Mouse (Mus musculus) hindbrain, embryonic 16.5 days (tissue): ENCODE data around the gene Gm49776. TPM values are rescaled to one million over a fixed set of nuclear protein-coding genes. Genes with fewer than 3 reads are reported as not detected.
A peak's percentile ranks its signal among the peaks of the same experiment; 100 is the strongest.

Source experiments
- ATAC-seq: fragments of 200-750 bp; cut with Nextera tagmentation; 2 replicates; pipeline ENCODE4 v1.8.0; 2017; ENCODE audit warnings: moderate TSS enrichment, moderate library complexity
- H3K27ac ChIP-seq: fragments of 300-500 bp; sonication (generic); 2 replicates; pipeline ENCODE4 v1.5.1; 2014; ENCODE audit warnings: low read depth, mild to moderate bottlenecking, control low read depth, low read length, moderate library complexity
- H3K27me3 ChIP-seq: fragments of 300-500 bp; sonication (generic); replicated peaks from 2 replicates; pipeline ENCODE4 v1.6.1; 2014; ENCODE audit warnings: low read length; ENCODE audit not compliant: control insufficient read depth, insufficient read depth
- H3K36me3 ChIP-seq: fragments of 300-500 bp; sonication (generic); 2 replicates; pipeline ENCODE4 v1.6.1; 2014; ENCODE audit warnings: mild to moderate bottlenecking, low read length, moderate library complexity, mixed read lengths; ENCODE audit not compliant: control insufficient read depth, insufficient read depth
- H3K4me1 ChIP-seq: fragments of 300-500 bp; sonication (generic); 2 replicates; pipeline ENCODE4 v1.6.1; 2014; ENCODE audit warnings: low read depth, low read length; ENCODE audit not compliant: control insufficient read depth, insufficient read depth
- H3K4me2 ChIP-seq: fragments of 300-500 bp; sonication (generic); 2 replicates; pipeline ENCODE4 v1.6.1; 2014; ENCODE audit warnings: mild to moderate bottlenecking, low read length, control low read depth, moderate library complexity
- H3K4me3 ChIP-seq: fragments of 300-500 bp; sonication (generic); 2 replicates; pipeline ENCODE4 v1.5.1; 2014; ENCODE audit warnings: mild to moderate bottlenecking, low read length, control low read depth, moderate library complexity
- H3K9ac ChIP-seq: fragments of 300-500 bp; sonication (generic); 2 replicates; pipeline ENCODE4 v1.6.1; 2014; ENCODE audit warnings: low read depth, mild to moderate bottlenecking, control low read depth, low read length, moderate library complexity
- H3K9me3 ChIP-seq: fragments of 300-500 bp; sonication (generic); 2 replicates; pipeline ENCODE4 v1.6.1; 2014; ENCODE audit warnings: mild to moderate bottlenecking, low read length, moderate library complexity; ENCODE audit not compliant: control insufficient read depth
- WGBS: fragments of 180-500 bp; shearing (Covaris S2); extraction: QIAGEN DNeasy Blood & Tissue Kit; methylation state at CpG from one replicate; pipeline ENCODE4 v1.1.7; 2014; 5-methylcytosine and 5-hydroxymethylcytosine counted together
- polyA plus RNA-seq: library from polyadenylated mRNA; unstranded; fragments of >200 nt; fragmentation: Nextera tagmentation; extraction: Ambion mirVana; gene quantifications from 2 replicates; pipeline ENCODE4 v1.2.1, GENCODE M21; 2015

Gm49776 gene
- polyA plus RNA-seq, 1 experiment from 2014 or later = not detected

DNA sequence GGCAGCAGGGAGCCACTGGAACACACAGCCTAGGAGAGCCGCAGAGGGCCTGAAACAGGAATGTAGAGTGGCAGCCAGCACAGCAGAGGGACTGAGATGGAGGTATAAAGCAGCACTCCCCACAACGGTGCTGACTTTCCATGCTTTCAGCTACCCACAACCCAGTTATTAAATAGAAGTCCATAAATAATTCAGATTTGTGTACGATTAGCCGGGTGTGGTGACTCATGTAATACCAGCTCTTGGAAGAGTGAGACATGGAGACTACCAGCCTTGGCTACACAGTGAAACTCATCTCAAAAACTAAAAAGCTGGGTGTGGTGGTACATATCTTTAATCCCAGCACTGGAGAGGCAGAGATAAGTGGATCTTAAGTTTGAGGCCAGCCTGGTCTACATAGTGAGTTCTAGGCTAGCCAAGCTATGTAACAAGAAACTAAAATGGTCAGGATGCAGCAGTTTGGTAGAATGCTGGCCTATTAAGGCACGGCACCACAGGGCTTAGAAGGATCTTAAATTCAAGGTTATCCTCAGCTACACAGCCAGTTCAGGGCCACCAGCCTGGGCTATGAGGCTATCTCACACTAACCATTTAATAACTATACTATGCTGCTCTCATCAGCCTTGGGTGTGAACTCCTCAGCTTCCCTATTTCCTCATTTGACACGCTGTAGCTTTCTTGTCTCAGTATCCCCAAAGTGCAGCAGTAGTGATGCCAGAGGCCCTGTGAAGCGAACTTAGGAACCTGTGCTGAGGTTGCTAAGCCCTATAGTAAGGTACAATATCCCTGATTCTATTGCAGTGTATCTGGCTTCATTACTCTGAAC lies 21.2 kb downstream of the Gm49776 start:
- H3K4me2 ChIP-seq = no peak overlapping the region
- WGBS = 76% methylated on average over 7 of the region's 7 CpGs
- H3K9ac ChIP-seq = no peak overlapping the region

DNA sequence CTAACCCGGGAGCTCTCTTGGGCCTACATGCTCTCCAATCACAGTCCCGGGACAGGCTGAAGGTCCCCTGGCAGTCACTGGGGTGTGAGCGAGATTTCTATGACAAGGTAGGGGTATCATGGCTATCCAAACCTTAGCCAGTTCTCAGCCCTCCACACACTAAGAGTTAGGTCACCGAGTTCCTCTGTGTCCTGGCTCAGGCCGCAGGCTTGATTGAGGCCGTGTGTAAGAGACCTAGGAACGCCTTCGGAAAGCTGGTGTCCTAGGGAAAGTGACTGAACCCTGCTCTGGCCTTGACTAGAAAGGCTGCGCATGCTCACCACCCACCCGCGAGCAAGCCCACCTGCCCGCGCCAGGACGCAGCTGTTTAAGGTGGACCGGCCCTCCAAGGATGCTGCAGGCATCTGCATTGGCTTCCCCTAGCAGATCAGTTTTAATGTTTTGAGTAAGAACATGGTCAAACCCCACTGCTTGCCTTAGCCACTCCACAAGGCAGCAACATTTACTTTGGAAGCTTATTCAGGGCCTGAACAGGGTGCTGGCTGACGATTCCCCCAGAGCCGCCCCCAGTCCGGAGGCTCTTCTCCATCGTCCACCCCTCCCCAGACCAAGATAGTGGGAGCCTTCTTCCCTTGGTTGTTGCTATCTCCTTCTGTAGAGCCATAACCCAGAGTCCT lies 22.6 kb downstream of the Gm49776 start:
- peaks cover 23% of the 10 kb centered on the region for H3K4me1 ChIP-seq
- peaks cover 17% of the 10 kb centered on the region for H3K36me3 ChIP-seq
- peak overlapping the region; percentile 95 for H3K9ac ChIP-seq
- H3K4me2 ChIP-seq = peak overlapping the region; percentile 82
- WGBS = 4% methylated on average over 19 of the region's 19 CpGs
- no peaks in the 10 kb centered on the region for H3K27me3 ChIP-seq
- peak; percentile 86 for ATAC-seq
- peak overlapping the region; percentile 95 for H3K27ac ChIP-seq
- no peaks in the 10 kb centered on the region for H3K9me3 ChIP-seq
- peak overlapping the region; percentile 92 for H3K4me3 ChIP-seq

More for the DNA sequence above, 21.2 kb downstream of the Gm49776 start:
- Histone ChIP-seq H3K9me3 (no peaks in the 10 kb centered on the region), H3K4me3 (no peak overlapping the region), H3K36me3 (peaks cover 29% of the 10 kb centered on the region), H3K27ac (no peak overlapping the region), H3K27me3 (no peaks in the 10 kb centered on the region), H3K4me1 (peaks cover 23% of the 10 kb centered on the region)
- no peak for ATAC-seq

DNA sequence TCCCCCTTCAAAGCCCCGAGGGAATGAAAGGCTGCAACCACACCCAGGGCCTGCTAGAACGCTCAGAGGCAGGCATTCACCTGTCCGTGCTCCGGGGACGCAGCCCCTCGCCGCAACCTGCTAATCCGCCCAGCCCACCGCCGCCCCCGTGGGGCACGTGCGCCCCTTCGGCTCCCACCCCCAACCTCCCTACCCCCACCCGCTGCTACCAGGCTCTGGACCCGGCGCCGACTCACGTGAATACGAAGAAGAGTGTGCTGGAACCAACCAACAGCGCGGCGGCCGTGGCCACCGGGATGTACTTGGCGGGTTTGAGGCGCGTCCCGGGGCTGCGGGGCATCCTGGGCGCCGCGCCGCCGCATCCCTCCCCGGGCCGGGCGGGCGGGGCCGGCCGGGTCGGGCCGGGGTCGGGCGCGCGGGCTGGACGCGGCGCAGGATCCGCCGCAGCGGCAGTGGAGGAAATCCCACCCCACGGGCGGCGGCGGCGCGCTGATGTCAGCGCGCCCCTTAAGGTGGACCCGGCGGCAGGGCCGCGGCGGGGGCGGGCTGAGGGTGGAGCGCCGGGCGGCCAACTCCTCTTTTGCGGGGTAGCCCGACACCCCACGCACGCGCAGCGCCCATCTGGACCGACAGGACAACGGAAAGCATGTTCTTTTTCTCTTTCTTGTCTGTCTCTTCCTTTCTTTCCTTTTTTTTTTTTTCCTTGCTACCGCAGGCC lies 23.3 kb downstream of the Gm49776 start, which contains the start of gene Zdhhc8:
Gene Zdhhc8, minus strand, starts transcription at position 466 of the 718 bp plus-strand sequence.
- peaks cover 29% of the 10 kb centered on the region for H3K4me1 ChIP-seq
- H3K4me3 ChIP-seq = peak within 1 kb of the TSS; percentile 92
- peak within 1 kb of the TSS; percentile 95 for H3K9ac ChIP-seq
- peak within 1 kb of the TSS; percentile 95 for H3K27ac ChIP-seq
- H3K4me2 ChIP-seq = peak within 1 kb of the TSS; percentile 82
- no peaks in the 10 kb centered on the region for H3K27me3 ChIP-seq
- peaks cover 11% of the 10 kb centered on the region; the same call in 1 of the 2 replicates for H3K36me3 ChIP-seq
- H3K9me3 ChIP-seq = no peaks in the 10 kb centered on the region
- peak; percentile 85 for ATAC-seq
- 2% methylated on average over 49 of the region's 79 CpGs for WGBS

DNA sequence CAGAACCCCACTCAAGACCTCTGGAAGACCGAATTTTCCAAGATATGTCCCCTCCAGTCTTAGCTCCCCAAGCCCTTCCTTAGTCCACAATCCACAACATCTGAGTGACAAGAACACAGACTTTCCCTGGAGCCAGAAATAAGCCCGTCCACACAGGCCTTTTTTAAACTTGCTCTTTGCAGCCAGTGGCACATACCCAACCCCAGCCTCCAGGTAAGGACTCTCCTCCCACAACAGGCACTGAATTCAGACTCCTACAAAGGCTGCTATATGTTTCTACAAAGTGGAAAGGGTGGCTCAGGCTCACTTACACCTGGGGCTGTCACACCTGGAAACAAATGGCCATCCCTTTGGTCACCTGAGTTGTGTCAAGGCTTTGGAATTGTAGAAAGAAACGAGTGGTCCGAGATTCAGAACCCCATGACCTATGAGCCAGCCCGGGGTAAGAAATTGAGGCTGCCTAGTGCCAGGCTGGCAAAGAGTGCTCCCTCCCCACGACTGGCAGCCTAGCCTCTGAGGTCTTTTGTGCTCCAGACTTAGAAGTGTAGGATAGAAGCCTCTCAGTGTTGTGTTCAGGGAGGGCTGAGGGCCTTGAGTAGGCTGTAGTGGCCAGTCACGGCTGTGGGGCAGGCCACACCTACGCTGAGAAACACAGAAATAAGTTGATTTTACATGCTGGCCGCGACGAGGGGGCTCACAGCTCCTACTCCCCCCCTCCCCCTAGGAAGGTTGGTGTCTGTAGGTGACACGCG lies 24.0 kb downstream of the Gm49776 start:
- Histone ChIP-seq H3K9me3 (no peaks in the 10 kb centered on the region), H3K4me2 (peak overlapping the region; percentile 82), H3K36me3 (peaks cover 5% of the 10 kb centered on the region; the same call in 1 of the 2 replicates), H3K27me3 (no peaks in the 10 kb centered on the region), H3K9ac (peak overlapping the region; percentile 95), H3K27ac (peak overlapping the region; percentile 95), H3K4me3 (peak overlapping the region; percentile 92), H3K4me1 (peaks cover 34% of the 10 kb centered on the region)
- ATAC-seq = peak; percentile 16
- 20% methylated on average over 13 of the region's 13 CpGs for WGBS

DNA sequence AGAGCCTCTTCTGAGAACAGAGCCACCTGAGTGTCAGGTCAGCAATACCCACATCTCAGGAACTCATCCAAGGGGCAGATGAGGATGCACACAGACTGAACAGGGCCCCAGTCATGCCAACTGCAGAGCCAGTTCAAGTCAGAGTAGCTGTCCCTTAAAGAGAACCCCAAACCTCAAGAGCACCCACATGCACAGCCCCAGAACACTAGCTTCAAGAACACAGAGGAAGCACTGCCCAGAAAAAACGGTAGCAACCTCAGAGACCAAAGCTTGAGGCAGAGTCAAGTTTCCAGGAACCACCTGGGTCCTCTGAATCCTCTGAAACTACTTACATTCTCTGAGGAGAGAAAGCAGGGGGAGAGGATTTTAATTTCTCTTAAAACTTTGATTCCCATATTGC lies 24.7 kb downstream of the Gm49776 start:
- no peaks in the 10 kb centered on the region for H3K9me3 ChIP-seq
- 56% methylated on average over 1 of the region's 1 CpGs for WGBS
- no peak for ATAC-seq
- no peak overlapping the region for H3K9ac ChIP-seq
- H3K36me3 ChIP-seq = no peaks in the 10 kb centered on the region
- H3K27me3 ChIP-seq = no peaks in the 10 kb centered on the region
- H3K27ac ChIP-seq = no peak overlapping the region
- H3K4me3 ChIP-seq = no peak overlapping the region; the same call in 1 of the 2 replicates
- peak overlapping the region; percentile 82 for H3K4me2 ChIP-seq
- H3K4me1 ChIP-seq = peaks cover 38% of the 10 kb centered on the region

DNA sequence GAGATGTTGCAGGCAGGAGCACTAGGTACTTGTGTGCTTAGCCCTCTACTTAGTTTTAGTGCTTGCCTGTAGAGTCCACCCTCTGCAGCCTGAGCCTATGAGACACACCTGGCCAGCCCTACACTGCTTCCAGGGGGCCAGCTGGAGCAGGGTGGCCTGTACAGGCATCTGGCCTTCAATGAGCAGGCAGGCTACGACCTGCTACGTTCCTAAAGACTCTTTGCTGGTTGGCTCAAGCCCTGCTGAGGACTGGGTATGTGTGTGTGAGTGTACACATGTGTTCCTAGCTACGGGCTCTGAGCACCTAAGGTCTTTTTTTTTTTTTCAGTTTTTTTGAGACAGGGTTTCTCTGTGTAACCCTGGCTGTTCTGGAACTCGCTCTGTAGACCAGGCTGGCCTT lies 26.7 kb downstream of the Gm49776 start:
- H3K36me3 ChIP-seq = peaks cover 14% of the 10 kb centered on the region
- H3K4me2 ChIP-seq = no peak overlapping the region
- peaks cover 38% of the 10 kb centered on the region for H3K4me1 ChIP-seq
- no peaks in the 10 kb centered on the region for H3K9me3 ChIP-seq
- H3K27ac ChIP-seq = no peak overlapping the region
- no peak for ATAC-seq
- 91% methylated on average over 4 of the region's 4 CpGs for WGBS
- H3K27me3 ChIP-seq = no peaks in the 10 kb centered on the region
- no peak overlapping the region for H3K4me3 ChIP-seq
- no peak overlapping the region for H3K9ac ChIP-seq

DNA sequence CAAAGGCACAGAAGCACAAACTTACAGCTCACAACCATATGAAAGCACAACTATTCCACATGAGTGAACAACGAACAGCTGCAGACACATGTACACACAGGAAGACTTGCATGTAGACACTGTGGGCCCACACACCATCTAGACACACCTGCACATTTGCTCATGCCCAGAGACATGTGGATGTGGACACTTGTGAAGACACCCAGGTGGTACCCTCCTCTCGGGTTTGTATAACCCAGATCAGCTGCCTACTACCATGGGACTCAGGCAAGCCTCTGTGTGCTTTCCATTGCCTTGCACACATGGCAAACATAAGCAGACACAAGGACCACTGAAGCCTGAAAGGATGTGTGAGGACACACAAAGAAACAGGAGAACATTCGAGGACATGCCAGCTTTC lies 27.1 kb downstream of the Gm49776 start:
- no peak for ATAC-seq
- peaks cover 34% of the 10 kb centered on the region for H3K4me1 ChIP-seq
- H3K4me3 ChIP-seq = no peak overlapping the region

DNA sequence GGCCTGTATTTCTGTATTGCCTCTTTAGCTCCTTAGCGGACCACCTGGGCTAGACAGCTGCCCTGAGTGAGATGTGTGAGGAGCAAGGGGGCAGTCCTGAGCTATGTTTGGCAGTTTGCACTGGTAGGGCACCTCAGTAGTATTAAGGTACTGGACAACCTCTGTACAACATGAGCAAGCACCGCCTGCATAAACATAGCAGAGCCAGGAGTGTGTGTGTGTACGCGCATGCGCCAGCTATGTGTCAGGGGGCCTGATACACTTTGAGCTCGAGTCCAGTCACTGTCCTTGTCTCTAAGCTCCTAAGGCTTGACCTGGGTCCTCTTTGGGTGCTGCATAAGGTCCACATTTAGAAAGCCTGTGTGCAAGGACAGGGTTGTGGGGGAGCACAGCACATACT lies 27.5 kb downstream of the Gm49776 start:
- 88% methylated on average over 6 of the region's 6 CpGs for WGBS
- no peak for ATAC-seq
- Histone ChIP-seq H3K9me3 (no peaks in the 10 kb centered on the region), H3K27me3 (no peaks in the 10 kb centered on the region), H3K9ac (no peak overlapping the region), H3K4me1 (peaks cover 30% of the 10 kb centered on the region), H3K4me2 (no peak overlapping the region), H3K4me3 (no peak overlapping the region), H3K36me3 (peaks cover 20% of the 10 kb centered on the region), H3K27ac (no peak overlapping the region)

More for the DNA sequence above, 27.1 kb downstream of the Gm49776 start:
- no peak overlapping the region for H3K4me2 ChIP-seq
- peaks cover 18% of the 10 kb centered on the region for H3K36me3 ChIP-seq
- no peaks in the 10 kb centered on the region for H3K9me3 ChIP-seq
- no peaks in the 10 kb centered on the region for H3K27me3 ChIP-seq
- WGBS = 87% methylated on average over 3 of the region's 3 CpGs
- no peak overlapping the region for H3K27ac ChIP-seq
- no peak overlapping the region for H3K9ac ChIP-seq
